Mouse (Mus musculus) liver, adult 2 months (tissue): ENCODE data around the gene Cxcr5.

Experiments
- CTCF ChIP-seq: fragments of 200-500 bp; IDR thresholded peaks from 2 replicates; pipeline ENCODE4 v1.5.1; 2011; ENCODE audit warnings: low read depth, low read length, control low read depth
- POLR2A ChIP-seq: fragments of 200-500 bp; IDR thresholded peaks from 2 replicates; pipeline ENCODE4 v1.6.1; 2011; ENCODE audit warnings: low read length, control low read depth; ENCODE audit not compliant: insufficient read depth; ENCODE audit errors: extremely low read depth

- no peak for TF ChIP-seq CTCF
- no peak for TF ChIP-seq POLR2A
Observed at GRCm38 (mm10) chr9:44494261-44494862, 67.3 kb downstream of the Cxcr5 start.
